Mouse (Mus musculus) brown adipose tissue, adult 24 weeks (tissue): ENCODE data around the gene Stpg1. TPM values are rescaled to one million over a fixed set of nuclear protein-coding genes. Genes with fewer than 3 reads are reported as not detected.

Experiments used
- H3K27ac ChIP-seq: fragments of 200-500 bp; replicated peaks from 2 replicates; pipeline ENCODE4 v1.5.1; 2012; ENCODE audit warnings: low read depth, mild to moderate bottlenecking, low read length
- H3K4me1 ChIP-seq: fragments of 200-500 bp; 2 replicates; pipeline ENCODE4 v1.6.1; 2012; ENCODE audit warnings: low read length, mixed read lengths; ENCODE audit not compliant: control insufficient read depth, insufficient read depth, insufficient read length
- H3K4me3 ChIP-seq: fragments of 200-500 bp; 2 replicates; pipeline ENCODE4 v1.5.1; 2012; ENCODE audit warnings: low read depth, mild to moderate bottlenecking, low read length, moderate library complexity; ENCODE audit not compliant: insufficient read depth
- polyA plus RNA-seq: library from polyadenylated mRNA; stranded (reverse); fragments of >200 nt; gene quantifications from 2 replicates; pipeline ENCODE4 v1.2.4, GENCODE M21; 2012; ENCODE audit not compliant: missing spikeins, insufficient read depth, insufficient read length

Stpg1 gene
- polyA plus RNA-seq, 1 experiment, result 0.52 TPM

- no peaks in the 10 kb centered on the region for H3K4me1 ChIP-seq
- H3K4me3 ChIP-seq, result no peak overlapping the region
- no peak overlapping the region for H3K27ac ChIP-seq
Measured at GRCm38 (mm10) chr4:135567042-135567441, 72.5 kb downstream of the Stpg1 start.

- Histone ChIP-seq H3K4me3 (no peak overlapping the region), H3K4me1 (no peaks in the 10 kb centered on the region), H3K27ac (no peak overlapping the region)
Measured at GRCm38 (mm10) chr4:135567484-135567883, 72.9 kb downstream of the Stpg1 start.

- no peak overlapping the region for H3K27ac ChIP-seq
- no peaks in the 10 kb centered on the region for H3K4me1 ChIP-seq
- H3K4me3 ChIP-seq, result no peak overlapping the region
Measured at GRCm38 (mm10) chr4:135569201-135569600, 74.6 kb downstream of the Stpg1 start.

GRCm38 (mm10) chr4:135570152-135571036 is 75.8 kb downstream of the Stpg1 start:
- H3K4me1 ChIP-seq, result no peaks in the 10 kb centered on the region
- no peak overlapping the region for H3K27ac ChIP-seq
- peak overlapping the region; percentile 46 for H3K4me3 ChIP-seq

GRCm38 (mm10) chr4:135571037-135571550 is 76.5 kb downstream of the Stpg1 start:
- Histone ChIP-seq H3K4me3 (no peak overlapping the region), H3K27ac (no peak overlapping the region), H3K4me1 (no peaks in the 10 kb centered on the region)

GRCm38 (mm10) chr4:135572276-135572675 is 77.7 kb downstream of the Stpg1 start:
- Histone ChIP-seq H3K4me3 (no peak overlapping the region), H3K4me1 (no peaks in the 10 kb centered on the region), H3K27ac (no peak overlapping the region)

GRCm38 (mm10) chr4:135573251-135573808 is 78.7 kb downstream of the Stpg1 start, which contains the start of gene Grhl3:
Grhl3 (minus strand) TSS chr4:135573630.
- Histone ChIP-seq H3K4me3 (no peak within 1 kb of the TSS), H3K4me1 (no peaks in the 10 kb centered on the region), H3K27ac (no peak within 1 kb of the TSS)

- H3K4me1 ChIP-seq, result no peaks in the 10 kb centered on the region
- H3K27ac ChIP-seq, result no peak overlapping the region
- no peak overlapping the region for H3K4me3 ChIP-seq
Measured at GRCm38 (mm10) chr4:135575365-135576140, 81.0 kb downstream of the Stpg1 start.

GRCm38 (mm10) chr4:135578490-135578889 is 83.9 kb downstream of the Stpg1 start:
- Histone ChIP-seq H3K4me1 (no peaks in the 10 kb centered on the region), H3K27ac (no peak overlapping the region), H3K4me3 (no peak overlapping the region)

GRCm38 (mm10) chr4:135579695-135580094 is 85.1 kb downstream of the Stpg1 start:
- no peak overlapping the region for H3K27ac ChIP-seq
- no peaks in the 10 kb centered on the region for H3K4me1 ChIP-seq

GRCm38 (mm10) chr4:135581222-135581910 is 86.8 kb downstream of the Stpg1 start:
- Histone ChIP-seq H3K27ac (no peak overlapping the region), H3K4me1 (no peaks in the 10 kb centered on the region), H3K4me3 (no peak overlapping the region)

More at GRCm38 (mm10) chr4:135579695-135580094, 85.1 kb downstream of the Stpg1 start:
- no peak overlapping the region for H3K4me3 ChIP-seq

- H3K4me3 ChIP-seq, result no peak overlapping the region
- no peak overlapping the region for H3K27ac ChIP-seq
- H3K4me1 ChIP-seq, result no peaks in the 10 kb centered on the region
Measured at GRCm38 (mm10) chr4:135584838-135585237, 90.2 kb downstream of the Stpg1 start.
